Mouse (Mus musculus): ENCODE data around the gene C1qtnf3. TPM values are rescaled to one million over a fixed set of nuclear protein-coding genes. Genes with fewer than 3 reads are reported as not detected.

C1qtnf3 gene
- polyA plus RNA-seq, 1 experiment from 2014 or later, result 0.81 TPM

DNA sequence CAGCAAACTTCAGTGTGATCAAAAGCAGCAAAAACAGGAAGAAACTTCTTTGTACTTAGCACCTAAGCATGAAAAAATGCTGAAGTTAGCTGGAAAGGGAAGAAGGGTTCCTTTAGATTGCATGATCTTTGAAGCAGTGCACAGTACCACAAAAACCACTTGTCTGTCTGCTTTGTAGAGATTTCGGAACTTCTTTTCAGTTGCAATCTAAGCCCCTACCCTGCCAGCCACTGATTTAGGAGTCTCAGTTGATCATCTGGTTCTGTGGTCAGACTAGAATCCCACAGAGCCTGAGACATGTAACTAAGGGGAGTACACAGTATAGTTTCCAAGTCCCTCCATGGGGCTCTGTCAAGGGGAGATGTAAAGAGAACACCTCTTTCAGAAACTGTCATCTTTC, 1.3 kb downstream of the C1qtnf3 start:
- 84% methylated on average over 1 of the region's 1 CpGs for WGBS
- Histone ChIP-seq H3K36me3 (ENCODE audit: control insufficient read depth, insufficient read depth, low read length) (no peaks in the 10 kb centered on the region), H3K4me2 (ENCODE audit: low read depth, low read length, severe bottlenecking) (no peak overlapping the region), H3K9me3 (ENCODE audit: control insufficient read depth, low read length) (no peaks in the 10 kb centered on the region), H3K27me3 (ENCODE audit: control insufficient read depth, insufficient read depth, low read length) (no peaks in the 10 kb centered on the region), H3K4me3 (ENCODE audit: low read depth, low read length) (no peak overlapping the region), H3K9ac (ENCODE audit: low read length) (no peak overlapping the region), H3K4me1 (replicated peaks; ENCODE audit: control insufficient read depth, insufficient read depth, low read length) (no peaks in the 10 kb centered on the region), H3K27ac (ENCODE audit: low read depth, low read length) (no peak overlapping the region)
- no peak for ATAC-seq (replicated peaks; ENCODE audit: low FRiP score)
- no peak for DNase-seq (ENCODE audit: low spot score)

DNA sequence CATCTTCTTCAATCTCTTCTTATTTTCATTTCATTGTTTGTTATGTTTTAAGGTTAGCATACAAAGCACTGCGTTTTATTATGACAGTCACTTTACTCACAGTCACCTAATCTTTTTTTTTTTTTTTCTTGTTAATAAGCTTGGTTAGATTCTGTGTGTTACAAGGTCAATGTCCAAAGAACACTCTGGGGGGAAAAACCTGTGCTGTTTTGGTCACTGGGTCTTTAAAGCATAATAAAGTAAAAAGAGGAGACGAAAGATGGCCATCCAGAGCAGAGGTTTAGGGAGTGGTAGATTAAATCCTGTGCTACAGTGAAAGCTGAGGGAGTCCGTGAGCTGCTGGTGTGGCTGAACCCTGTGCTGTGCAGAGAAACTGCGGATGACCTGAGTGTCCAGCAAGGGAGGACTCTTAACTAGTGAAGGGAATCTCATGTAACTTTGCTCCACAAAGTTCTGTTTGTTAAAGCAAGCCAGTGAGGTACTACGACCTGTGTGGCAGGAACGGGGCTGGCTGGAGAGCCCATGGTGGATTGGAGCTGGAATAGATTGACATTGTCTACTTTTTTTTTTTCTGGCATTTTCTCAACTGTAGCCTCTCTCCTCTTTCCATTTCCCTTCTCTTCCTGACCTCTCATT, 2.4 kb downstream of the C1qtnf3 start:
- 87% methylated on average over 6 of the region's 6 CpGs for WGBS
- no peaks in the 10 kb centered on the region for H3K36me3 ChIP-seq (ENCODE audit: control insufficient read depth, insufficient read depth, low read length)
- H3K27me3 ChIP-seq (ENCODE audit: control insufficient read depth, insufficient read depth, low read length), result no peaks in the 10 kb centered on the region
- no peak for DNase-seq (ENCODE audit: low spot score)
- H3K9ac ChIP-seq (ENCODE audit: low read length), result no peak overlapping the region
- H3K9me3 ChIP-seq (ENCODE audit: control insufficient read depth, low read length), result no peaks in the 10 kb centered on the region
- H3K27ac ChIP-seq (ENCODE audit: low read depth, low read length), result no peak overlapping the region
- H3K4me1 ChIP-seq (replicated peaks; ENCODE audit: control insufficient read depth, insufficient read depth, low read length), result no peaks in the 10 kb centered on the region
- no peak for ATAC-seq (replicated peaks; ENCODE audit: low FRiP score)
- no peak overlapping the region for H3K4me2 ChIP-seq (ENCODE audit: low read depth, low read length, severe bottlenecking)
- no peak overlapping the region for H3K4me3 ChIP-seq (ENCODE audit: low read depth, low read length)

DNA sequence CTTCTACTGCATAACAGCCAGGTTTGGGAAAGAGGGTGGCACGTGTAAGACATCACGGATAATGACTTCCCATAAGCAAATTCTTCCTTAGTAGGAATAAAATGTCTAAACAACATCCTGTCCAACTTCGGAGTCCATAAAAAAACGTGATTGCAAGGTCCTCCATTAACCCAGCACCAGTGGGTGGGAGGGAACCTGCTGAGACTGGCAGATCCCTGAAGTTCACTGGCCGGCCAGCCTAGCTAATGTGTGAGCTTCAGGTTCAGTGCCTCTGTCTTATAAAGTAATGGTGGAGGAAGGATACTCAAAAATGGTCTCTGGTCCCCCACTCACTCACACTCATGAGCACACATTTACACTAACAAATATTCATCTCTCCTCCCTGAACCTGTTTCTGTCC, 3.0 kb downstream of the C1qtnf3 start:
- ATAC-seq (replicated peaks; ENCODE audit: low FRiP score) (no peak), DNase-seq (ENCODE audit: low spot score) (no peak)
- Histone ChIP-seq H3K9me3 (ENCODE audit: control insufficient read depth, low read length) (no peaks in the 10 kb centered on the region), H3K4me2 (ENCODE audit: low read depth, low read length, severe bottlenecking) (no peak overlapping the region), H3K27me3 (ENCODE audit: control insufficient read depth, insufficient read depth, low read length) (no peaks in the 10 kb centered on the region), H3K4me1 (replicated peaks; ENCODE audit: control insufficient read depth, insufficient read depth, low read length) (no peaks in the 10 kb centered on the region), H3K36me3 (ENCODE audit: control insufficient read depth, insufficient read depth, low read length) (no peaks in the 10 kb centered on the region), H3K9ac (ENCODE audit: low read length) (no peak overlapping the region), H3K27ac (ENCODE audit: low read depth, low read length) (no peak overlapping the region), H3K4me3 (ENCODE audit: low read depth, low read length) (no peak overlapping the region)
- WGBS, result 78% methylated on average over 5 of the region's 5 CpGs

DNA sequence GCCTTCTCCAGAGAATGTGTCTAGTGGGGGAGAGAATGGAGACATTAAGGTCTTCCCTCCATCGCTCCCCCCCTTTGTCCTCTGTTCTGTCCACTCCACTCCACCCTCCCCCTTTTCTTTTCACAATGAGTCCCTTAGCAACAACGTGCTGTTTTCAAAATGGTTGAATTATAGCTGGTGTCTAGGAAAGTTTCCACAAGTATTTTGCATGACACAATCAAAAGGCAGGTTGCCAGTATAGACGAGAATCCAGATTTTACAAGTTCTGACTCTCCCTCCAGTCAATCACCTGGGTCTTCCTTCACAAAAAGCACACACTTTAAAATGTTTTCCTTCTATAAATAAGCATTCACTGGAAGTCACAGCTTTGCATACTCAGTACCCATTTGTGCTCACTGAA, 4.6 kb downstream of the C1qtnf3 start:
- H3K27ac ChIP-seq (ENCODE audit: low read depth, low read length), result no peak overlapping the region
- no peaks in the 10 kb centered on the region for H3K9me3 ChIP-seq (ENCODE audit: control insufficient read depth, low read length)
- 62% methylated on average over 3 of the region's 3 CpGs for WGBS
- no peak overlapping the region for H3K9ac ChIP-seq (ENCODE audit: low read length)
- H3K36me3 ChIP-seq (ENCODE audit: control insufficient read depth, insufficient read depth, low read length), result no peaks in the 10 kb centered on the region
- H3K27me3 ChIP-seq (ENCODE audit: control insufficient read depth, insufficient read depth, low read length), result no peaks in the 10 kb centered on the region
- DNase-seq (ENCODE audit: low spot score), result no peak
- H3K4me3 ChIP-seq (ENCODE audit: low read depth, low read length), result no peak overlapping the region
- no peaks in the 10 kb centered on the region for H3K4me1 ChIP-seq (replicated peaks; ENCODE audit: control insufficient read depth, insufficient read depth, low read length)
- no peak for ATAC-seq (replicated peaks; ENCODE audit: low FRiP score)
- H3K4me2 ChIP-seq (ENCODE audit: low read depth, low read length, severe bottlenecking), result no peak overlapping the region

DNA sequence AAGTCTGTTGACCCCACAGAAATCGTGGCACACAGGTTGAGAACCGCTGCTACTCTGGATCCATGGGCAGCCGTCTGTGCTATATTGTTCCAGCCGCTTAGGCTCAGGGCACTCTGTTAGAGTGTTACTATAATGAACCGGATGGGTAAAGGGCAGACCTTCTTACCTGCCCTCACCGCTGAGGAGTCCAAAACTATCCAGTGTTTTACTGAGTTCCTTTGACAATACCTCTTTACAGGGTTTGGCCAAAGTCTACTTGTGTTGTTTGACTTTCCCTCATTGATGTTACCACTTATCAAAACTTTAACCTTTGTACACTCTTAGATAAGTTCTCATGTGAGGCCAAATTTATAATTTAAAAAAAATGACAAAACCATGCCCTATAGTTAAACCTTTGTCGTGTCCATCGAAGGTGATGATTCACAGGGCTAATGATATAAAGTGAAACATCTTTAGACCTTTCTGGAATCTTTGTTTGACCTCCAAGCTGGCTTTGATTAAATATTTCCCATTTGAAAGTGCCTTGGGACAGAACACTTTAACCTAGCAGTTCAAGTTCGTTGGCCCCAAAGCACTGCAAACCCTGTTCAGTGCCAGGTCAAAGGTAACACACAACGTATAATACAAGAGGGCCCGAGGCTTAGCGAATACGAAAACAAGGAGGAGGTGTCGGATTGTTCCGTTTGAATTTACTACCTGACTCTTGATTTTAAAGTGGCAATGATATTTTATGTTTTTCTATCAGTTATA, 7.3 kb downstream of the C1qtnf3 start:
- Histone ChIP-seq H3K9ac (ENCODE audit: low read length) (no peak overlapping the region), H3K4me2 (ENCODE audit: low read depth, low read length, severe bottlenecking) (no peak overlapping the region), H3K36me3 (ENCODE audit: control insufficient read depth, insufficient read depth, low read length) (no peaks in the 10 kb centered on the region), H3K9me3 (ENCODE audit: control insufficient read depth, low read length) (no peaks in the 10 kb centered on the region), H3K27ac (ENCODE audit: low read depth, low read length) (no peak overlapping the region), H3K4me1 (replicated peaks; ENCODE audit: control insufficient read depth, insufficient read depth, low read length) (no peaks in the 10 kb centered on the region), H3K4me3 (ENCODE audit: low read depth, low read length) (no peak overlapping the region), H3K27me3 (ENCODE audit: control insufficient read depth, insufficient read depth, low read length) (no peaks in the 10 kb centered on the region)
- no peak for DNase-seq (ENCODE audit: low spot score)
- WGBS, result 89% methylated on average over 15 of the region's 15 CpGs
- ATAC-seq (replicated peaks; ENCODE audit: low FRiP score), result no peak

DNA sequence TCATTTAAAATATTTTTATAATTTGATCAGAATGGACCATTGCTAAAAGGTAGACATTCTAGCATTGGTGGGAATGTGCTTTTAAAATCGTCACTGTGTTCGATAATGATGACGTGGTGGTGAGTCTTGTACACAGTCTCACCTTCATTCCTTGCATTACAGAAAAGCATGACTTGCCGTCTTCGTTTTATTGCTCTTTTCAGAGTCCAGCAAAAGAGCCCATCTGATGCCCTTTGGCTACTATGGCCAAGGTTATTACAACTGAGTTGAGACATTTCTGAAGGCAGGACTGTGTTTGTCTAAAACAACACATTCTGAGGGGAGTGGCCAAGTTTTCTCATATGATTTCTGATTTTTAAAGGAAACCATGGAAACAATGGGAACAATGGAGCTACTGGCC, 8.1 kb downstream of the C1qtnf3 start:
- H3K27me3 ChIP-seq (ENCODE audit: control insufficient read depth, insufficient read depth, low read length), result no peaks in the 10 kb centered on the region
- H3K9ac ChIP-seq (ENCODE audit: low read length), result no peak overlapping the region
- no peaks in the 10 kb centered on the region for H3K36me3 ChIP-seq (ENCODE audit: control insufficient read depth, insufficient read depth, low read length)
- DNase-seq (ENCODE audit: low spot score) (no peak), ATAC-seq (replicated peaks; ENCODE audit: low FRiP score) (no peak)
- no peaks in the 10 kb centered on the region for H3K4me1 ChIP-seq (replicated peaks; ENCODE audit: control insufficient read depth, insufficient read depth, low read length)
- no peak overlapping the region for H3K4me3 ChIP-seq (ENCODE audit: low read depth, low read length)
- no peak overlapping the region for H3K27ac ChIP-seq (ENCODE audit: low read depth, low read length)
- H3K4me2 ChIP-seq (ENCODE audit: low read depth, low read length, severe bottlenecking), result no peak overlapping the region
- H3K9me3 ChIP-seq (ENCODE audit: control insufficient read depth, low read length), result no peaks in the 10 kb centered on the region
- 91% methylated on average over 5 of the region's 5 CpGs for WGBS

DNA sequence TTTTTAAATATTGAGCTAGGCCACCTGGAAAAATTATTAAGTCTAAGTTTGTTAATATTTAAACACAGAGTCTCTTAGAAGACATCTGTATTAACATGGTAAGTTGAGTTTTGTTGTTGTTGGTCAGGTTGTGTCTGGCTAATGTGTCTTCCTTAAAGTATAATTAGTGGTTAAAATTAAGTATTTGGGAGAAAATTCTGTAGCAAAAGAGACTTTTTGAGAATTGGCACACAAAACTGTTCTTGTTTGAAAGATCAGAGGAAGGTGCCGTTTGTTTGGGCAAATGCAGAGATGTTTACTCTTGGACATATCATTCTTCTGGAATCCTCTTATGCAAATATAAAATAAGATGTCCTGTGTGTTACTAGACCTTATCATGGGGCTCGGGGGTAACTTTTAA, 10.5 kb downstream of the C1qtnf3 start:
- Histone ChIP-seq H3K4me1 (replicated peaks; ENCODE audit: control insufficient read depth, insufficient read depth, low read length) (no peaks in the 10 kb centered on the region), H3K4me2 (ENCODE audit: low read depth, low read length, severe bottlenecking) (no peak overlapping the region), H3K27ac (ENCODE audit: low read depth, low read length) (no peak overlapping the region), H3K27me3 (ENCODE audit: control insufficient read depth, insufficient read depth, low read length) (no peaks in the 10 kb centered on the region), H3K9ac (ENCODE audit: low read length) (no peak overlapping the region), H3K4me3 (ENCODE audit: low read depth, low read length) (no peak overlapping the region), H3K9me3 (ENCODE audit: control insufficient read depth, low read length) (no peaks in the 10 kb centered on the region), H3K36me3 (ENCODE audit: control insufficient read depth, insufficient read depth, low read length) (no peaks in the 10 kb centered on the region)
- ATAC-seq (replicated peaks; ENCODE audit: low FRiP score) (no peak), DNase-seq (ENCODE audit: low spot score) (no peak)
- WGBS, result 86% methylated on average over 2 of the region's 2 CpGs

DNA sequence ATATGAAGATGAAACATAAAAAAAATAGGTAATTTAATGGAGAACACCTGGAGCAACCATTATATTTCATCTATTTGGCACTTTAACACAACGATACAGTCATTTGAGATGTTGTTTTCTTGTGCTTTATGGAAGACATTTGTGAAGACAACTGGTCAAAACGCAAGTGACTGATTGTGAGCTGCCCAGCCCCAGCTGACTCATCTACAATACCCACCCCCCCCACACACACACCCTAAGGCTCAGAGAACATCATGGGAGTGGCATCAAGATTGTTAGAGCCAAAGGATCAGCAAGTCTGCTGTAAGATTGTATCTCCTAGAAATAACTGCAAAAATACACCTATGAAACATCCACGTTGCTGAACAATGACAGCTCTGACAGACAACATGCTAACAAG, 17.3 kb downstream of the C1qtnf3 start:
- no peak for DNase-seq (ENCODE audit: low spot score)
- ATAC-seq (replicated peaks; ENCODE audit: low FRiP score), result no peak
- Histone ChIP-seq H3K36me3 (ENCODE audit: control insufficient read depth, insufficient read depth, low read length) (no peaks in the 10 kb centered on the region), H3K4me3 (ENCODE audit: low read depth, low read length) (no peak overlapping the region), H3K4me1 (replicated peaks; ENCODE audit: control insufficient read depth, insufficient read depth, low read length) (no peaks in the 10 kb centered on the region), H3K27ac (ENCODE audit: low read depth, low read length) (no peak overlapping the region), H3K4me2 (ENCODE audit: low read depth, low read length, severe bottlenecking) (no peak overlapping the region), H3K27me3 (ENCODE audit: control insufficient read depth, insufficient read depth, low read length) (no peaks in the 10 kb centered on the region), H3K9ac (ENCODE audit: low read length) (no peak overlapping the region), H3K9me3 (ENCODE audit: control insufficient read depth, low read length) (no peaks in the 10 kb centered on the region)
- WGBS, result 82% methylated on average over 3 of the region's 3 CpGs

DNA sequence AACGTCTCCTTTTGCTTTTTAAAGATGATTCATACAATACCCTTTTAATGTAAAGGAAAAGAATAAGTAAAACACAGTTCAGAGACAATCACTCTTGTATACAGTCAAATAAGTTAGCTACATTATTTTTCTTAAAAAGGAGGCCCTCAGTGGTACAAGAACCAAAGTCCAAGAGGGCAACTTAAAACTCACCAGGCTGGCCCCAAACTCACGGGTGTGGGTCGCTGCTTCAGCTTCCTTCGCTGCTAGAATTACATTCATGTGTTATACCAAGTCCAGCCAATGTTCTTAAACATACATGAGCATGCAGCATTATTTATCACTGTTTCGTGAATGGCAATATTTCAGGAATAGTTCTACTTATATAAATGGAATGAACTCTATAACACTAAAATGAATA, 18.6 kb downstream of the C1qtnf3 start:
- Histone ChIP-seq H3K4me2 (ENCODE audit: low read depth, low read length, severe bottlenecking) (no peak overlapping the region), H3K4me1 (replicated peaks; ENCODE audit: control insufficient read depth, insufficient read depth, low read length) (no peaks in the 10 kb centered on the region), H3K9me3 (ENCODE audit: control insufficient read depth, low read length) (no peaks in the 10 kb centered on the region), H3K9ac (ENCODE audit: low read length) (no peak overlapping the region), H3K36me3 (ENCODE audit: control insufficient read depth, insufficient read depth, low read length) (no peaks in the 10 kb centered on the region), H3K27me3 (ENCODE audit: control insufficient read depth, insufficient read depth, low read length) (no peaks in the 10 kb centered on the region), H3K27ac (ENCODE audit: low read depth, low read length) (no peak overlapping the region), H3K4me3 (ENCODE audit: low read depth, low read length) (no peak overlapping the region)
- no peak for ATAC-seq (replicated peaks; ENCODE audit: low FRiP score)
- WGBS, result 87% methylated on average over 5 of the region's 5 CpGs
- DNase-seq (ENCODE audit: low spot score), result no peak
